Mouse (Mus musculus) lung, embryonic 14.5 days (tissue): Measurements from ENCODE around the gene Cdkn2aipnl. TPM values are rescaled to one million over a fixed set of nuclear protein-coding genes. Genes with fewer than 3 reads are reported as not detected.

Experiments
- ATAC-seq: fragments of 200-750 bp; cut with Nextera tagmentation; 2 replicates; pipeline ENCODE4 v1.8.0; 2017; ENCODE audit warnings: mild to moderate bottlenecking, moderate TSS enrichment, moderate library complexity; ENCODE audit not compliant: insufficient read depth
- DNase-seq: peaks from one replicate; pipeline ENCODE4 v3.0.0-alpha.2; 2015
- H3K27ac ChIP-seq: fragments of 300-500 bp; sonication (generic); 2 replicates; pipeline ENCODE4 v1.5.1; 2014; ENCODE audit warnings: low read depth, mild to moderate bottlenecking, moderate library complexity
- H3K27me3 ChIP-seq: fragments of 300-500 bp; sonication (generic); 2 replicates; pipeline ENCODE4 v1.6.1; 2014; ENCODE audit warnings: low read length, control low read depth; ENCODE audit not compliant: insufficient read depth
- H3K36me3 ChIP-seq: fragments of 300-500 bp; sonication (generic); 2 replicates; pipeline ENCODE4 v1.6.1; 2014; ENCODE audit warnings: control low read depth; ENCODE audit not compliant: insufficient read depth
- H3K4me1 ChIP-seq: fragments of 300-500 bp; sonication (generic); 2 replicates; pipeline ENCODE4 v1.6.1; 2014; ENCODE audit warnings: antibody characterized with exemption, control low read depth; ENCODE audit not compliant: insufficient read depth
- H3K4me2 ChIP-seq: fragments of 300-500 bp; sonication (generic); 2 replicates; pipeline ENCODE4 v1.6.1; 2014; ENCODE audit warnings: mild to moderate bottlenecking
- H3K4me3 ChIP-seq: fragments of 300-500 bp; sonication (generic); 2 replicates; pipeline ENCODE4 v1.5.1; 2014; ENCODE audit warnings: low read depth, low read length
- H3K9ac ChIP-seq: fragments of 300-500 bp; sonication (generic); 2 replicates; pipeline ENCODE4 v1.6.1; 2014
- H3K9me3 ChIP-seq: fragments of 300-500 bp; sonication (generic); 2 replicates; pipeline ENCODE4 v1.6.1; 2016; ENCODE audit warnings: low read depth, low read length, control low read depth
- CTCF ChIP-seq: IDR thresholded peaks from 2 replicates; pipeline ENCODE4 v1.5.1; 2016; ENCODE audit warnings: antibody characterized with exemption, low read depth
- WGBS: fragments of 180-500 bp; shearing (Covaris S2); extraction: QIAGEN DNeasy Blood & Tissue Kit; methylation state at CpG from one replicate; pipeline ENCODE4 v1.1.7; 2014; 5-methylcytosine and 5-hydroxymethylcytosine counted together
- polyA plus RNA-seq: library from polyadenylated mRNA; unstranded; fragments of >200 nt; fragmentation: Nextera tagmentation; extraction: Ambion mirVana; gene quantifications from 2 replicates; pipeline ENCODE4 v1.2.1, GENCODE M21; 2014

Gene Cdkn2aipnl
- polyA plus RNA-seq, 1 experiment from 2014 or later = 107 TPM

DNA sequence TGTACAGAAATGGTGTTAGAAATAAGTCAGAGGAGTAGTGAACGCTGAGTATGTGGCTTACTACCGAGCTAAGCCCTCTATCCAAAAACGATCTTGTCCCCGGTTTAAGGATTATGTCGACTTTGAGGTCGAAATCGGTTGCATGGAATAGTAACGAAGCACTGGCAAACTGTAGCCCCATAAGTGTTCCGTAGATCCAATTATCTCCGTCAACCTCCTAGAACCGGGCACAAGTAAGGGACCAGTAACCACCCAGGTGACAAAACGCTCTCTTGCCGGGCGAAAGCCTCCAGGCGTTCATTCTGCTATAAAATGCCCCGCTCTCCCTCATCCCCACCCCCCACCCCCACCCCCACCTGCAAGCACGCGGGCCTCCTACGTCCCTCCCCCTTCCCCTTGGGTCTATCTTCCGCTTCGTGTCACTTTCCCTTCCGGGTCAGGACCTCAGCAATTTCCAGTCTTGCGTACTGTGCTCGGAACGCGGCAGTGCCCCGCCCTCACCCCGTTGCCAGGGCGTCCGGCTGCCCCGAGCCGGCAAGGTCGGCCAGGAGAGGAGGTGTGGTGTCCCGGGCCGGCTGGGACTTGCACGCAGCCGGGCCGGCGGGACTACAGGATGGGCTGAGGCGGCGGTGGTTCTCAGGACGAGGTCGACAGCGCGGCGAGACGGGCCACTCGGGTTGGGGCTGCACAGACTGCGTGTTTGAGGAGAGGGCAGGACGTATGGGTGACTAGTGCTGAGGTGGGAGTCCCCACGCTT, 36.5 kb downstream of the Cdkn2aipnl start, which contains the start of gene Cdkl3:
Gene Cdkl3, plus strand, starts transcription at position 450 of the 757 bp plus-strand sequence.
- peak within 1 kb of the TSS; percentile 93 for H3K27ac ChIP-seq
- peak; percentile 86 for ATAC-seq
- under 1% methylated on average over 51 of the region's 51 CpGs for WGBS

GRCm38 (mm10) chr11:52005586-52005985, 38.1 kb downstream of the Cdkn2aipnl start:
- peak overlapping the region; percentile 11; the same call in 1 of the 2 replicates for H3K4me2 ChIP-seq
- H3K4me3 ChIP-seq = no peak overlapping the region; the same call in 1 of the 2 replicates
- no peaks in the 10 kb centered on the region for H3K9me3 ChIP-seq
- peaks cover 12% of the 10 kb centered on the region; the same call in 1 of the 2 replicates for H3K4me1 ChIP-seq
- no peak for DNase-seq
- H3K27ac ChIP-seq = 0 out of 2 replicates have a peak overlapping the region, but pooled peaks have one; percentile 43
- no peak overlapping the region for H3K9ac ChIP-seq
- no peaks in the 10 kb centered on the region for H3K36me3 ChIP-seq
- TF ChIP-seq CTCF = no peak
- WGBS = 53% methylated on average over 2 of the region's 2 CpGs
- no peak for ATAC-seq
- H3K27me3 ChIP-seq = no peaks in the 10 kb centered on the region

More for the DNA sequence above, 36.5 kb downstream of the Cdkn2aipnl start, which contains the start of gene Cdkl3:
- H3K4me3 ChIP-seq = peak within 1 kb of the TSS; percentile 67
- H3K27me3 ChIP-seq = no peaks in the 10 kb centered on the region
- peak; percentile 98 for DNase-seq
- TF ChIP-seq CTCF = no peak
- H3K4me2 ChIP-seq = peak within 1 kb of the TSS; percentile 75
- no peaks in the 10 kb centered on the region for H3K36me3 ChIP-seq
- H3K9me3 ChIP-seq = no peaks in the 10 kb centered on the region
- peaks cover 12% of the 10 kb centered on the region for H3K4me1 ChIP-seq
- peak within 1 kb of the TSS; percentile 72 for H3K9ac ChIP-seq

DNA sequence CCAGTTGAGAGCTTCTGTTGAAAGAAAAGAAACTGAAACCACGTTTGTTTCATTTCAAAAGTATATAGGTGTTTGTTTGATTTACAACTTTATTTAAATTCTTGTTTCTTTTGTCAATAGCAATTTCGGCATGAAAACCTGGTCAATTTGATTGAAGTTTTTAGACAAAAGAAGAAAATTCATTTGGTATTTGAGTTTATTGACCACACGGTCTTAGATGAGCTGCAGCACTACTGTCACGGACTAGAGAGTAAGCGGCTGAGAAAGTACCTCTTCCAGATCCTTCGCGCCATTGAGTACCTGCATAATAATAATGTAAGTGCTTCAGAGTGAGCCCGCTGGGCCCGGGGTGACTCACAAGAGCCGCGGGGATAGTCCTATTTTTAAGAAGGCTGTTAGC, 43.5 kb downstream of the Cdkn2aipnl start:
- H3K36me3 ChIP-seq = no peaks in the 10 kb centered on the region
- ATAC-seq (no peak), DNase-seq (no peak)
- H3K27ac ChIP-seq = no peak overlapping the region
- no peak overlapping the region for H3K9ac ChIP-seq
- TF ChIP-seq CTCF = no peak
- WGBS = 84% methylated on average over 11 of the region's 11 CpGs
- no peaks in the 10 kb centered on the region for H3K9me3 ChIP-seq
- H3K4me2 ChIP-seq = no peak overlapping the region
- H3K4me1 ChIP-seq = no peaks in the 10 kb centered on the region
- H3K4me3 ChIP-seq = no peak overlapping the region
- H3K27me3 ChIP-seq = no peaks in the 10 kb centered on the region

DNA sequence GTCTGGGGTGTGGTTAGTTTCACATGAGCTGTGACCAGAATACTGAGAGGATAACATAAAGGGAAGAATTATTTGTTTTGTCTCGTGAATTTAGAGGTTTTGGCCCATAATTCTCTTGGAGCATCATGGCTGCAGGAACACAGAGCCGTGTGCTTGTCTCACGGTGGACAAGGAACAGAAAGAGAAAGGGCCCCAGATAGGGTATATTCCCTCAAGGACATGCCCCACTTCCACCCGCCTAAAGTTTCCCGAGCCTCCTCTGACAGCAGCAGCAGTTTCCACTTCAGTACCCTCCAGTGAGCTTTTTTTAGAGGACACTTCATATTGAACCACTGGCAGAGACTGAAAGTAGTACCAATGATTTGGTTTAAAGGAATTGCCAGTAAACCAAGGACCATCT, 44.1 kb downstream of the Cdkn2aipnl start:
- ATAC-seq (no peak), DNase-seq (no peak)
- no peak overlapping the region for H3K9ac ChIP-seq
- 80% methylated on average over 5 of the region's 5 CpGs for WGBS
- H3K27ac ChIP-seq = no peak overlapping the region
- H3K4me1 ChIP-seq = no peaks in the 10 kb centered on the region
- no peaks in the 10 kb centered on the region for H3K27me3 ChIP-seq
- TF ChIP-seq CTCF = no peak
- no peak overlapping the region for H3K4me2 ChIP-seq
- H3K36me3 ChIP-seq = no peaks in the 10 kb centered on the region
- no peaks in the 10 kb centered on the region for H3K9me3 ChIP-seq
- no peak overlapping the region for H3K4me3 ChIP-seq

GRCm38 (mm10) chr11:52018217-52018616, 50.8 kb downstream of the Cdkn2aipnl start:
- H3K36me3 ChIP-seq = no peaks in the 10 kb centered on the region
- no peak overlapping the region for H3K4me3 ChIP-seq
- no peak for ATAC-seq
- no peak overlapping the region for H3K9ac ChIP-seq
- H3K27ac ChIP-seq = no peak overlapping the region
- TF ChIP-seq CTCF = no peak
- DNase-seq = no peak
- H3K4me1 ChIP-seq = no peaks in the 10 kb centered on the region
- 59% methylated on average over 9 of the region's 9 CpGs for WGBS
- H3K4me2 ChIP-seq = no peak overlapping the region
- no peaks in the 10 kb centered on the region for H3K27me3 ChIP-seq
- no peaks in the 10 kb centered on the region for H3K9me3 ChIP-seq

Other genes starting within 250 kb of the Cdkn2aipnl start
- gene Sec24a, start 204.0 kb upstream of the Cdkn2aipnl start, polyA plus RNA-seq = 16.3 and 16.8 TPM in 2 replicates
- 105 and 109 TPM in 2 replicates for gene Sar1b, start 204.0 kb upstream of the Cdkn2aipnl start, polyA plus RNA-seq
- gene Jade2, start 110.0 kb upstream of the Cdkn2aipnl start, polyA plus RNA-seq = 1.3 and 1.6 TPM in 2 replicates
- 126 and 128 TPM in 2 replicates for gene Ube2b, start 33.1 kb downstream of the Cdkn2aipnl start, polyA plus RNA-seq
- gene Cdkl3, start 36.6 kb downstream of the Cdkn2aipnl start, polyA plus RNA-seq = 8.5 and 9.4 TPM in 2 replicates
- gene Ppp2ca, start 131.0 kb downstream of the Cdkn2aipnl start, polyA plus RNA-seq = 94.0 and 95.3 TPM in 2 replicates
- not detected in 2 replicates for gene Olfr1373, start 177.9 kb downstream of the Cdkn2aipnl start, polyA plus RNA-seq
- gene Olfr1371, start 246.3 kb downstream of the Cdkn2aipnl start, polyA plus RNA-seq = not detected in 2 replicates